Mouse (Mus musculus): ENCODE measurements at regions not wholly inside any gene's neighbourhood (a gene's known extent, or its start where the extent isn't known, plus 50 kb on each side); places are given as distances from the start of the nearest gene placed in this dataset.

GRCm38 (mm10) chr14:29805234-29805633 lies 83.6 kb upstream of the Cacna2d3 start:
- TF ChIP-seq POLR2A (IDR thresholded peaks at IDR 0.05; ENCODE audit: insufficient read depth, low read length): no peak
- TF ChIP-seq CTCF (IDR thresholded peaks at IDR 0.05; ENCODE audit: low read depth, low read length): no peak
- TF ChIP-seq EP300 (IDR thresholded peaks at IDR 0.05; ENCODE audit: insufficient read depth, low read depth, low read length): no peak
